Mouse (Mus musculus) heart, embryonic 14.5 days (tissue): ENCODE results near the gene Hist1h2bp. TPM values are rescaled to one million over a fixed set of nuclear protein-coding genes. Genes with fewer than 3 reads are reported as not detected.
"Not testable (repeated sequence)": the region's sequence is repeated elsewhere in the genome, so short reads cannot be mapped to it uniquely, and the experiment has no call there.

Source experiments
- ATAC-seq: fragments of 200-750 bp; cut with Nextera tagmentation; 2 replicates; pipeline ENCODE4 v1.8.0; 2017; ENCODE audit warnings: low read depth, moderate TSS enrichment; ENCODE audit not compliant: insufficient number of reproducible peaks, insufficient read depth, low FRiP score
- H3K27ac ChIP-seq, 2 experiments: fragments of 200-500 bp in 1 of 2; fragments of 300-500 bp in 1 of 2; sonication (generic) in 1 of 2; replicated peaks in 1 of 2; 2 replicates each; pipeline ENCODE4 v1.5.1; 2012 to 2014; ENCODE audit warnings: low read depth in 2 of 2, low read length in 2 of 2, control low read depth in 1 of 2, mild to moderate bottlenecking in 1 of 2, mixed read lengths in 1 of 2; ENCODE audit not compliant: control insufficient read depth in 1 of 2, insufficient read depth in 1 of 2
- H3K27me3 ChIP-seq: fragments of 300-500 bp; sonication (generic); 2 replicates; pipeline ENCODE4 v1.6.1; 2014; ENCODE audit warnings: mild to moderate bottlenecking, low read length, control low read depth; ENCODE audit not compliant: control insufficient read depth, insufficient read depth
- H3K36me3 ChIP-seq: fragments of 300-500 bp; sonication (generic); 2 replicates; pipeline ENCODE4 v1.6.1; 2014; ENCODE audit warnings: mild to moderate bottlenecking, control low read depth, low read length, mixed read lengths; ENCODE audit not compliant: control insufficient read depth, insufficient read depth
- H3K4me1 ChIP-seq, 2 experiments: fragments of 200-500 bp in 1 of 2; fragments of 300-500 bp in 1 of 2; sonication (generic) in 1 of 2; 2 replicates each; pipeline ENCODE4 v1.6.1; 2012 to 2014; ENCODE audit warnings: low read length in 2 of 2, control low read depth in 1 of 2, mixed read lengths in 1 of 2; ENCODE audit not compliant: control insufficient read depth in 2 of 2, insufficient read depth in 2 of 2
- H3K4me2 ChIP-seq: fragments of 300-500 bp; sonication (generic); 2 replicates; pipeline ENCODE4 v1.6.1; 2014; ENCODE audit warnings: mild to moderate bottlenecking, low read length
- H3K4me3 ChIP-seq, 2 experiments: fragments of 200-500 bp in 1 of 2; fragments of 300-500 bp in 1 of 2; sonication (generic) in 1 of 2; 2 replicates each; pipeline ENCODE4 v1.5.1; 2012 to 2014; ENCODE audit warnings: low read length in 2 of 2, mild to moderate bottlenecking in 2 of 2, control low read depth in 1 of 2, low read depth in 1 of 2, moderate library complexity in 1 of 2; ENCODE audit not compliant: control insufficient read depth in 1 of 2, insufficient read depth in 1 of 2
- H3K9ac ChIP-seq: fragments of 300-500 bp; sonication (generic); 2 replicates; pipeline ENCODE4 v1.6.1; 2014; ENCODE audit warnings: mild to moderate bottlenecking, low read length
- H3K9me3 ChIP-seq: fragments of 300-500 bp; sonication (generic); 2 replicates; pipeline ENCODE4 v1.6.1; 2016; ENCODE audit warnings: low read length, control low read depth; ENCODE audit not compliant: control insufficient read depth
- WGBS: fragments of 180-500 bp; shearing (Covaris S2); extraction: QIAGEN DNeasy Blood & Tissue Kit; methylation state at CpG from one replicate; pipeline ENCODE4 v1.1.7; 2014; 5-methylcytosine and 5-hydroxymethylcytosine counted together
- microRNA-seq: library from miRNA; unstranded; fragments of <30 nt; microRNA quantifications from one replicate; pipeline ENCODE4, GENCODE M21; 2016
- polyA plus RNA-seq: library from polyadenylated mRNA; unstranded; fragments of >200 nt; fragmentation: Nextera tagmentation; extraction: Ambion mirVana; gene quantifications from 2 replicates; pipeline ENCODE4 v1.2.1, GENCODE M21; 2014

The Hist1h2bp gene
- polyA plus RNA-seq, 1 experiment from 2014 or later, result 0.58 TPM

DNA sequence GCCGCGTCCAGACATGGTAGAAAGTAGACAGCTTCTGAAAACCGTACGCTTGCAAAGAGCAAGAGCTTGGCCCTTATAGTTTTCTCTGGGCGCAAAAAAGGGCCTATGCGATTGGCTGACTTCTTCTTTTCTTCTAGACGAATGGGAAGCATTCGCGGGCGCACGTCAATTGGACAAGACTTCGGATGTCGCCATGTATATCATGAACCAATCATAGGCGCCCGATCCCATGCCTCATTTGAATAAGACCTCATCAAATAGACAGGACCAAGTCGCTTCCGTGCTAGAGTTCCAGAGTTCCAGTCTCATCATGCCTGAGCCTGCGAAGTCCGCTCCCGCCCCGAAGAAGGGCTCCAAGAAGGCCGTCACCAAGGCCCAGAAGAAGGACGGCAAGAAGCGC, 46.2 kb downstream of the Hist1h2bp start, which contains the start of the genes Hist1h2ap and Hist1h2br:
TSS of gene Hist1h2ap (minus strand) at position 47 of the 400 bp plus-strand sequence.
TSS of gene Hist1h2br (plus strand) at position 283 of the 400 bp plus-strand sequence.
- not testable (repeated sequence) for H3K27me3 ChIP-seq, H3K27ac ChIP-seq, H3K4me3 ChIP-seq, H3K9me3 ChIP-seq, H3K4me2 ChIP-seq, H3K36me3 ChIP-seq, H3K9ac ChIP-seq, H3K4me1 ChIP-seq
- WGBS, result no CpG with 5 or more reads among the region's 24 CpGs
- ATAC-seq, result peak; percentile 93

Small RNA genes within 50 kb of the gene (microRNA-seq; reads per million reads assigned to microRNA genes)
- gene Gm19658 (not detected), gene Gm44346 (not detected), gene Gm44454 (not detected), gene Gm44466 (not detected)

Other genes with a start within 250 kb of the Hist1h2bp start
- gene Olfr1366, start 244.7 kb upstream of the Hist1h2bp start, polyA plus RNA-seq, result 0.07 and 0.11 TPM in 2 replicates
- not detected in 2 replicates for gene Olfr1535, start 227.6 kb upstream of the Hist1h2bp start, polyA plus RNA-seq
- gene Olfr1364, start 205.7 kb upstream of the Hist1h2bp start, polyA plus RNA-seq, result not detected in 2 replicates
- not detected in 2 replicates for gene Olfr1362, start 173.4 kb upstream of the Hist1h2bp start, polyA plus RNA-seq
- gene Olfr11, start 144.9 kb upstream of the Hist1h2bp start, polyA plus RNA-seq, result not detected in 2 replicates
- gene Olfr1361, start 124.1 kb upstream of the Hist1h2bp start, polyA plus RNA-seq, result not detected in 2 replicates
- gene Olfr1360, start 110.1 kb upstream of the Hist1h2bp start, polyA plus RNA-seq, result not detected in 2 replicates
- gene Olfr1359, start 89.3 kb upstream of the Hist1h2bp start, polyA plus RNA-seq, result not detected in 2 replicates
- gene Hist1h2bl, start 71.3 kb upstream of the Hist1h2bp start, polyA plus RNA-seq, result 1.2 and 1.4 TPM in 2 replicates
- gene Hist1h2ai, start 71.0 kb upstream of the Hist1h2bp start, polyA plus RNA-seq, result 12.2 and 15.1 TPM in 2 replicates
- gene Hist1h3h, start 69.8 kb upstream of the Hist1h2bp start, polyA plus RNA-seq, result 2.4 and 4.4 TPM in 2 replicates
- 1.00 TPM in 2 replicates for gene Hist1h2bm, start 65.4 kb upstream of the Hist1h2bp start, polyA plus RNA-seq
- gene Hist1h4j, start 52.4 kb upstream of the Hist1h2bp start, polyA plus RNA-seq, result 0.50 and 0.58 TPM in 2 replicates
- 0.94 and 4.1 TPM in 2 replicates for gene Hist1h4k, start 37.0 kb upstream of the Hist1h2bp start, polyA plus RNA-seq
- gene Hist1h2ak, start 33.6 kb upstream of the Hist1h2bp start, polyA plus RNA-seq, result 4.3 and 8.0 TPM in 2 replicates
- gene Hist1h2bn, start 33.3 kb upstream of the Hist1h2bp start, polyA plus RNA-seq, result 2.2 and 2.7 TPM in 2 replicates
- 5.3 and 7.2 TPM in 2 replicates for gene Hist1h1b, start 6.8 kb upstream of the Hist1h2bp start, polyA plus RNA-seq
- gene Hist1h3i, start 4.1 kb upstream of the Hist1h2bp start, polyA plus RNA-seq, result 70.6 and 84.8 TPM in 2 replicates
- 2.0 TPM in 1 of 2 replicates, not detected in the other for gene Hist1h2an, start 243 bp upstream of the Hist1h2bp start, polyA plus RNA-seq
- 9.4 and 9.6 TPM in 2 replicates for gene Hist1h2bq, start 22.7 kb downstream of the Hist1h2bp start, polyA plus RNA-seq
- not detected in 2 replicates for gene Hist1h2ao, start 23.0 kb downstream of the Hist1h2bp start, polyA plus RNA-seq
- not detected in 2 replicates for gene Hist1h4m, start 24.3 kb downstream of the Hist1h2bp start, polyA plus RNA-seq
- gene Hist1h4n, start 44.7 kb downstream of the Hist1h2bp start, polyA plus RNA-seq, result 5.9 and 10.4 TPM in 2 replicates
- gene Hist1h2ap, start 46.0 kb downstream of the Hist1h2bp start, polyA plus RNA-seq, result 1,528 and 1,577 TPM in 2 replicates
- gene Hist1h2br, start 46.3 kb downstream of the Hist1h2bp start, polyA plus RNA-seq, result 10.6 and 11.1 TPM in 2 replicates
- 6.0 and 7.1 TPM in 2 replicates for gene Zfp184, start 157.6 kb downstream of the Hist1h2bp start, polyA plus RNA-seq
- not detected in 2 replicates for gene Pom121l2, start 193.7 kb downstream of the Hist1h2bp start, polyA plus RNA-seq
- 0.88 TPM in 1 of 2 replicates, not detected in the other for gene Prss16, start 222.3 kb downstream of the Hist1h2bp start, polyA plus RNA-seq
- gene Hist1h2ah, start 248.1 kb downstream of the Hist1h2bp start, polyA plus RNA-seq, result 2.9 and 6.8 TPM in 2 replicates
- gene Hist1h2bk, start 248.4 kb downstream of the Hist1h2bp start, polyA plus RNA-seq, result 1.9 and 2.3 TPM in 2 replicates